Mouse (Mus musculus): ENCODE data around the gene 4930524J08Rik.

Gene 4930524J08Rik

GRCm38 (mm10) chr5:99994680-99995079 is 15.8 kb downstream of the 4930524J08Rik start:
- in situ Hi-C loops (cut with MboI; ENCODE audit: low pct_unique_long_range_greater_than_20kb in 1 of 2, low sequenced_read_pairs in 2 of 2, unreplicated experiment in 1 of 2) = no loop called here

- in situ Hi-C loops (cut with MboI; ENCODE audit: low pct_unique_long_range_greater_than_20kb in 1 of 2, low sequenced_read_pairs in 2 of 2, unreplicated experiment in 1 of 2) = no loop called here
Measured at GRCm38 (mm10) chr5:100000048-100000447, 21.2 kb downstream of the 4930524J08Rik start.

DNA sequence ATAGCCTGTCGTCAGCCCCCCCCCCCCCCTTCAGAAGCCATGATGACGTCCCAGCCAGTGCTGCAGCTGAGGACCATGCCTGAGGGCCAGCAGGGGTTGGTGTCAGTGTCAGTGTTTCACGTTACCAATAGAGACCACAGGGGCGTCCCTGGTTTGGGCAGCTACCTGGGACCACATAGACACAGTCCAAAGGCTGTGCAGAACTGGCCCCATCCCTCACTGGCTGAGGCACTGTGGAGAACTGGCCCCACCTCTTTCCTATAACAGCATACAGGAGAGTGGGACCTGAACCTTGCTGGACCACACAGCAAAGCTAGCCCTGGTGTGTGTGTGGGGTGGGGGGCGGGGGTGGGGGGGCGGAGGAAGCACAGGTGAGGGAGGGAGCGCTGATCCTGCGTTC is 21.6 kb downstream of the 4930524J08Rik start:
- in situ Hi-C loops (cut with MboI; ENCODE audit: low pct_unique_long_range_greater_than_20kb in 1 of 2, low sequenced_read_pairs in 2 of 2, unreplicated experiment in 1 of 2) = no loop called here

- in situ Hi-C loops (cut with MboI; ENCODE audit: low pct_unique_long_range_greater_than_20kb in 1 of 2, low sequenced_read_pairs in 2 of 2, unreplicated experiment in 1 of 2) = no loop called here
Measured at GRCm38 (mm10) chr5:100003895-100004294, 25.0 kb downstream of the 4930524J08Rik start.

DNA sequence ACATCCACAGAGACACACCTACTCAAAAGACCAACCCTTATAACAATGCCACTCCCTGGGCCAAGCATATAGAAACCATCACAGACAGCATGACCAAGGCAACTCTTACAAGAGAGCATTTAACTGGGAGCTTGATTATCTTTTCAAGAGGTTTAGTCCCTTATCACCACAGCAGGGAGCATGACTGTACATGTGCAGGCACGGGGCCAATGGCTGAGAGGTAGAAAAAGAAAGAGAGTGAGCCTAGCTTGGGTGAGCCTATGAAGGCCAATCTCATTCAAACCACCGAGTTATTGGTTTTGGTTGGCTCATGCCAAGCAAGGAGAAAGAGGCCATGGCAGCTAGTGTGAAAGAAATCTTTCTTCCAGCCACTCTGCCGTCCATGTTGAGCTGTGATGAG is 26.6 kb downstream of the 4930524J08Rik start:
- in situ Hi-C loops (cut with MboI; ENCODE audit: low pct_unique_long_range_greater_than_20kb in 1 of 2, low sequenced_read_pairs in 2 of 2, unreplicated experiment in 1 of 2) = no loop called here

DNA sequence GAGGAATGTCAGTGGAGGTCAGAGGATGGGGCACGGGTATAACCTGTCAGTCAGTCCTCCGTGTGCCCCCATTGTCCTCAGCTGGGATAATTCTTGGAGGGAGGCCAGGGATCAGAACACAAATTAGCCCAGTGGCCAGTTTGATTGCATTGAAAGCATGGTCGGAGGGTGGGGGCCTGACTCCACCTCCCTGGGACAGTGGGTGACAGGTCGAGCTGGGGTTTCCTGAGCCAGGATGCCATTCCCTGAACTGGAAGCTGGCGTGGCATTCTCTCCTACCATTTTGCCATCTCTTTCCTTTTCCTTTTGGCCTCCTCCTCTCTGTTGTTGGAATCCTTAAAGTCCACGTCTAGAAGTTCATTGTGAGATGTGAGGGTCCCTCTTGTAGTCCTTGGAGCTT is 27.0 kb downstream of the 4930524J08Rik start:
- in situ Hi-C loops (cut with MboI; ENCODE audit: low pct_unique_long_range_greater_than_20kb in 1 of 2, low sequenced_read_pairs in 2 of 2, unreplicated experiment in 1 of 2) = no loop called here

DNA sequence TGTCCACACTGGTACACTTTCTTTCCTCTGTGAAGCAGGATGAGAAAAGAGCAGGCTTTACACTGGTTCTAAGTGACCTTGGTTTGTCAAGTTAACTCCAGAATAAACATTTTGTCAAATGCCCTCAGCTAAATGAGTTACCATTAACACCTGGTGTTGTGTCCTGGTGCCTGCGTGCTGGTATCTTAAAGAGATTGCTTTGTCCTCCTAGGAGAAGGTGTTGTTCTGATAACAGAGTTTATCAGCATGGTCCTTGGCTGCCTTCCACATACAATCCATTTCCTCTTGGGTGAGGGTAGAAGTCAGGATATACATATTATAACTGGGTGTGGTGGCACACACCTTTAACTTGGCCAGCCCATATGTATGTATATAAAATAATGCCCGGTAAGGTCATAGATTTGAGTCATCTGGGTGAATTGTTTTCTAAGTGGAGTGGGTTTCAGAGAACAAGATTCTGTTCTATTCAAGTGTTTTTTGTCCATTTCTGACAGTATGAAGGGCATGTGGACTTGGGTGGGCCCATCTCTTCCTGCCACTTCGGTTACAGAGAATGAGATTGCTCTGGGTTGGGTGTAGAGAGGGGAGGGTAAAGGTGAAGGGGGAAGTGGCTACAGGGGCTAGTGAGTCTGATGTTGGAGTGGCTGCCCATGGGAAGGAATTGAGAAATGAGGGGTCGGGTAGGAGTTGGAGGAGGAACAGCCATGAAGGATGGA is 27.6 kb downstream of the 4930524J08Rik start:
- in situ Hi-C loops (cut with MboI; ENCODE audit: low pct_unique_long_range_greater_than_20kb in 1 of 2, low sequenced_read_pairs in 2 of 2, unreplicated experiment in 1 of 2) = no loop called here

DNA sequence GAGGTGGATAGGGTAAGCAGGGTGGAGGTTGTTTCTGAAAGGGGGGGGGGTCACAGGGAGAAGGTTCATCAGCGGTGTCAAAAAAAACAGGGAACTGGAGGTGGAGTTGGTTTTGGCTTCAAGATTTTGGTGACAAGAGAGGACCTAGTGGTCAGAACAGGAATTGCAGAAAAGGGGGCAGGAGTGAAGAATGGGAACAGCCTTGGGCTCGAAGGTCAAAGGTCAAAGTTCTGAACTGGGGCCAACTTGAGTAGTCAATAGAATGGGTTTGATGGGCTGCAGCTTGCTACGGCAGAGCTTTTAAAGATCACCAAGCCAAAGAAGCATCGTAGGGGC is 28.1 kb downstream of the 4930524J08Rik start:
- in situ Hi-C loops (cut with MboI; ENCODE audit: low pct_unique_long_range_greater_than_20kb in 1 of 2, low sequenced_read_pairs in 2 of 2, unreplicated experiment in 1 of 2) = no loop called here

DNA sequence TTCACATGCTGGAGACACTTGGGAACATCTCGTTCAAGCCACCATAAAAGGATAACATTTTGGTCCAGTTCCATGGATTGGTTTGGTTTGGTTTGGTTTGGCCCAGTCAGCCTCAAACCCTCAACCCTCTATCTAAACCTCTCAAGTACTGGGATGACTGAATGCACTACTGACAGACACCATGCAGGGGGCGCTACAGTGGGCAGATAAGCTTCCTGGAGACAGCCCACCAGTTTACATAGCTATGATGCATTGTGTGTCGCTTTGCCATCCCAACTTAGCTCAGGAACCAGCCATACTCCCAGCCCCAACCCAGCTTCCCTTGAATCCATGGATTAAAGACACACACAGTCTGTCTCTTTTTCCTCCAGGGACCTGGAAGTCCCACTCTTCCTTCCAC is 29.6 kb downstream of the 4930524J08Rik start:
- in situ Hi-C loops (cut with MboI; ENCODE audit: low pct_unique_long_range_greater_than_20kb in 1 of 2, low sequenced_read_pairs in 2 of 2, unreplicated experiment in 1 of 2) = no loop called here

GRCm38 (mm10) chr5:100012599-100012998 is 33.7 kb downstream of the 4930524J08Rik start:
- in situ Hi-C loops (cut with MboI; ENCODE audit: low pct_unique_long_range_greater_than_20kb in 1 of 2, low sequenced_read_pairs in 2 of 2, unreplicated experiment in 1 of 2) = no loop called here

DNA sequence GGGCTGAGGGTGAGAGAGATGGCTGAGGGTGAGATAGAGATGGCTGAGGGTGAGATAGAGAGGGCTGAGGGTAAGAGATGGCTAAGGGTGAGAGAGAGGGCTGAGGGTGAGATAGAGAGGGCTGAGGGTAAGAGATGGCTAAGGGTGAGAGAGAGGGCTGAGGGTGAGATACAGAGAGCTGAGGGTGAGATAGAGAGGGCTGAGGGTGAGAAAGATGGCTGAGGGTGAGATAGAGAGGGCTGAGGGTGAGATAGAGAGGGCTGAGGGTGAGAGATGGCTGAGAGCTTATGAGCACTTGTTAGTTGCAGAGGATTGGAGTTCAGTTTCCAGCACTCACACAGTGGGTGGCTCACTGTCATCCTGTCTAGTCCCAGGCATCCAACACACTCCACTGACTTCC is 41.2 kb downstream of the 4930524J08Rik start:
- in situ Hi-C loops (cut with MboI; ENCODE audit: low pct_unique_long_range_greater_than_20kb in 1 of 2, low sequenced_read_pairs in 2 of 2, unreplicated experiment in 1 of 2) = no loop called here

DNA sequence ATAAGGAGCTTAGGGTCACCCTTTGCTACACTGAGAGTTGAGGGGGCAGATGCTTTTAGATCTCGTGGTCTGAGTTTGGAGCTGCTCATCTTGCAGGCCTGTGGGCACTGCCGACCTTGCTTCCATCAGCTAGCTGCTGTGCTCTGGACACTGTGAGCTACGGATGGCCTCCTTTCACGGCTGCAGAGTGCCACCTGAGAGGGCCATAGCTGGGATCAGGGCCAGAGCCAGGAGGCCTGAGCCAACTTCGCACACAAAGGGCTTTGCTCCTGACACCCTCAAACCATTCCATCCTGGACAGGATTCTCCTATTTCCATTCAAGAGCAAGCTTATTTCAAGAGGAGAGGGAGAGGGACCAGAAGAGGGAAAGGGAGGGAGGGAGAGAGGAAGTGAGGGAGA is 45.5 kb downstream of the 4930524J08Rik start:
- in situ Hi-C loops (cut with MboI; ENCODE audit: low pct_unique_long_range_greater_than_20kb in 1 of 2, low sequenced_read_pairs in 2 of 2, unreplicated experiment in 1 of 2) = no loop called here

DNA sequence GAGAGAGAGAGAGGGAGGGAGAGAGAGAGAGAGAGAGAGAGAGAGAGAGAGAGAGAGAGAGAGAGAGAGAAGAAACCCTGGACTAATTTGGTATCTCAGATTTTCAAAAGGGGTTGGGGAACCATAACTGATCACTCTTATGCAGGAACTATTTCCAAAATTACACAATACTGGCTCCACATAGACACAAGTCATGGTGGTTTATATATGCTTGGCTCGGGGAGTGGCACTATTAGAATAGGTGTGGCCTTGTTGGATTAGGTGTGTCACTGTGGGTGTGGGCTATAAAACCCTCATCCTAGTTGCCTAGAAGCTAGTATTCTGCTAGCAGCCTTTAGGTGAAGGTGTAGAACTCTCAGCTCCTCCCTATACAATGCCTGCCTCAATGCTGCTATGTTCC is 46.0 kb downstream of the 4930524J08Rik start:
- in situ Hi-C loops (cut with MboI; ENCODE audit: low pct_unique_long_range_greater_than_20kb in 1 of 2, low sequenced_read_pairs in 2 of 2, unreplicated experiment in 1 of 2) = no loop called here
